Mouse (Mus musculus): ENCODE measurements around the gene Slamf6. TPM values are rescaled to one million over a fixed set of nuclear protein-coding genes. Genes with fewer than 3 reads are reported as not detected.
"Not testable (repeated sequence)": the region's sequence is repeated elsewhere in the genome, so short reads cannot be mapped to it uniquely, and the experiment has no call there.

Gene Slamf6
- polyA plus RNA-seq, 1 experiment from 2014 or later = not detected

- Histone ChIP-seq H3K4me3 (no peak overlapping the region), H3K4me1 (no peaks in the 10 kb centered on the region), H3K27ac (replicated peaks) (no peak overlapping the region), H3K9me3 (no peaks in the 10 kb centered on the region), H3K36me3 (replicated peaks) (no peaks in the 10 kb centered on the region), H3K27me3 (replicated peaks; ENCODE audit: low read depth, poor library complexity, severe bottlenecking) (no peaks in the 10 kb centered on the region)
- 89% methylated on average over 6 of the region's 6 CpGs for WGBS
- DNase-seq (ENCODE audit: low spot score) = no peak
Measured at GRCm38 (mm10) chr1:171966054-171966790, 48.9 kb downstream of the Slamf6 start.

DNA sequence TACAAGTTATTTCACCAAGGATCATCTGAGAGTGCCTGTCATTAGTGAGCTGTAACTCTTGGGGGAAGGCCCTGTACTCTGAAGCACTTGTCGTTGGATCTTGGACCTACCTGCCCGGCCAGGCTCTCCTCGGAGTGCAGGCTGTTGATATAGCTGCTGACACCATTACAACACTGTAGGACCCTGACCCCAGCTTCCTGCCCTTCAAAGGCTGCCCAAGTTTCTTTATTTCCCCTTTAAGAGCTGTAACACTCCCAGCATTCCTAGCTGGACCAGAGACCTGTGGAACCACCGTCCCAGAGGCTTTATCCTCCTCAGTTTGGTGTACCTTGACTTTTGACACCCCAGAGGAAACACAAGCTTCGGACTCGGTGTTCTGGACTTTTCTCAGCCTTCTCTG is 51.9 kb downstream of the Slamf6 start:
- Histone ChIP-seq H3K4me1 (no peaks in the 10 kb centered on the region), H3K9me3 (no peaks in the 10 kb centered on the region), H3K36me3 (replicated peaks) (no peaks in the 10 kb centered on the region), H3K27ac (replicated peaks) (no peak overlapping the region), H3K4me3 (no peak overlapping the region), H3K27me3 (replicated peaks; ENCODE audit: low read depth, poor library complexity, severe bottlenecking) (no peaks in the 10 kb centered on the region)
- WGBS = 88% methylated on average over 6 of the region's 6 CpGs
- DNase-seq (ENCODE audit: low spot score) = no peak

DNA sequence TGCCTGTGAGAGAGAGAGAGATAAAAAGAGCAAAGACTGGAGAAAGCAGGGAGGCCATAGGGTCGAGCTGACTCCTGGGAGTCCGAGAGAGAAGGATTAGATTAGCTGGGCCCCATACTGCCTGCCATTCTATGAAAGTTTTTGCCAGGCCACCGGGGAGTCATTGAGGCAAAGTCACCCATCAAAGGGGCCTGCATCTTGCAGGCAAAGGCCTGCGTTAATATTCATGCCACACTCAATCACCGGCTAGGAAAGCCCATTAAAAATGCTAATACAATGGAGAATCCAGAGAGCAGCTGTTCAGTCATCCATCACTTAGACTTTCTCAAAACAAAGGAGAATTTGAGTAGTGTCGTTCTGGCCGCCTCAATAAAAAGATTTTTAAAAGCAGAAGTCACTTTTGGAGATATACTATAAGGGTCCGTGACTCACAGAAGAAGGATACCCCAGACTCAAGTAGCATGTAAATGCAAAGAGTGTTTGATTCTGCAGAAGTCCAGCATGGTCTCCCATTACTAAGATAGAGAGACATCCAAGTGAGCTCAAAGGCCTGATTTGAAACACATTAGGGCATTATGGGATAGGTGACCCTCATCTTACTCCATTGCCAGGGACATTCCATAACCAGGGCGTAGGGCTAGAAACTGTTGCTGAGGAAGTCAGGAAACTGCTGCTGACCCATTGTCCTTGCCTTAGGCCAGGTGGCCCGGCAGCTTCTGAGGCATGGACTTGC is 53.7 kb downstream of the Slamf6 start:
- Histone ChIP-seq H3K4me1 (no peaks in the 10 kb centered on the region), H3K4me3 (no peak overlapping the region), H3K9me3 (no peaks in the 10 kb centered on the region), H3K27me3 (replicated peaks; ENCODE audit: low read depth, poor library complexity, severe bottlenecking) (no peaks in the 10 kb centered on the region), H3K36me3 (replicated peaks) (no peaks in the 10 kb centered on the region), H3K27ac (replicated peaks) (no peak overlapping the region)
- WGBS = 62% methylated on average over 10 of the region's 10 CpGs
- no peak for DNase-seq (ENCODE audit: low spot score)

GRCm38 (mm10) chr1:171974361-171974760 is 57.0 kb downstream of the Slamf6 start:
- H3K27ac ChIP-seq (replicated peaks); H3K4me3 ChIP-seq; H3K36me3 ChIP-seq (replicated peaks); H3K9me3 ChIP-seq; DNase-seq (ENCODE audit: low spot score); H3K27me3 ChIP-seq (replicated peaks; ENCODE audit: low read depth, poor library complexity, severe bottlenecking); H3K4me1 ChIP-seq: not testable (repeated sequence)
- WGBS = 93% methylated on average over 2 of the region's 2 CpGs

GRCm38 (mm10) chr1:171975377-171975776 is 58.1 kb downstream of the Slamf6 start:
- Histone ChIP-seq H3K27me3 (replicated peaks; ENCODE audit: low read depth, poor library complexity, severe bottlenecking) (no peaks in the 10 kb centered on the region), H3K4me1 (no peaks in the 10 kb centered on the region), H3K4me3 (no peak overlapping the region), H3K9me3 (no peaks in the 10 kb centered on the region), H3K36me3 (replicated peaks) (no peaks in the 10 kb centered on the region), H3K27ac (replicated peaks) (no peak overlapping the region)
- WGBS = 91% methylated on average over 9 of the region's 9 CpGs
- DNase-seq (ENCODE audit: low spot score) = no peak

- 90% methylated on average over 4 of the region's 4 CpGs for WGBS
- Histone ChIP-seq H3K4me3 (no peak overlapping the region), H3K36me3 (replicated peaks) (no peaks in the 10 kb centered on the region), H3K9me3 (no peaks in the 10 kb centered on the region), H3K27me3 (replicated peaks; ENCODE audit: low read depth, poor library complexity, severe bottlenecking) (no peaks in the 10 kb centered on the region), H3K27ac (replicated peaks) (no peak overlapping the region), H3K4me1 (no peaks in the 10 kb centered on the region)
- DNase-seq (ENCODE audit: low spot score) = no peak
Measured at GRCm38 (mm10) chr1:171975831-171976230, 58.5 kb downstream of the Slamf6 start.

DNA sequence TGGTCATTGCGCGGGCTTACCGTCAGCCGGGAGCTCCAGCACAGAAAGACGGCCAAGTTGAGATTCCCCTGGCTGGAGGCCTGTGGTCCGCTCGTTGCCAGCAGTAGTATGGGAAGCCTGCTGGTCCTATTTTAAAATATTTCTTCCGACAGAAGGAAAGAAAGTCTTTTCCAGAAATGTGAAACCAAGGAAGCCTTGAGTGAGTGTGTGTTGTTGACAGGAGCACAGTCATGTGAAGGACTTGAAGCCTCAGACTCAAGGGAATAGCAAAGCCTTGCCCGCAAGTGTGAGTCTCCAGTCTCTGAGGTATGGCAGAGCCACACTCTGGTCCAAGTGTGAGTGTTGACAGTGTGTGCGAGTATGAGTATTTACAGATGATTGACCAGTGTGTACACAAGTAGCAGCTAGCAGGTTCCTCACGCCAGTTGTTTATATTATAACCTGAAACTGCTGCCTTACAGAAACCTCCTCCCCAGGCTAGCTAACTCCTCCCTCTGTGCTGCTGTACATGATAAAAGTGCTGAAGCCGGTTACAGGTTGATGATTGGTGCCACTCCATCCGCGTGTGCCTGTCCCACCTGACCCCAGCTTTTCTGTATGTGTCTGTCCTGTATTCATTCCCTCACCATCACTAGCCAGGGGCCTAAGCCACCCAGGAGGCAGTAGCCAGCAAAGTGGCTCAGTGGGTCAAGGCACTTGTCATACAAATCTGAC is 59.7 kb downstream of the Slamf6 start:
- Histone ChIP-seq H3K27ac (replicated peaks) (no peak overlapping the region), H3K27me3 (replicated peaks; ENCODE audit: low read depth, poor library complexity, severe bottlenecking) (no peaks in the 10 kb centered on the region), H3K4me3 (no peak overlapping the region), H3K4me1 (no peaks in the 10 kb centered on the region), H3K9me3 (no peaks in the 10 kb centered on the region), H3K36me3 (replicated peaks) (no peaks in the 10 kb centered on the region)
- DNase-seq (ENCODE audit: low spot score) = no peak
- 95% methylated on average over 14 of the region's 14 CpGs for WGBS

- Histone ChIP-seq H3K9me3 (no peaks in the 10 kb centered on the region), H3K27ac (replicated peaks) (no peak overlapping the region), H3K36me3 (replicated peaks) (no peaks in the 10 kb centered on the region), H3K4me1 (no peaks in the 10 kb centered on the region), H3K4me3 (no peak overlapping the region), H3K27me3 (replicated peaks; ENCODE audit: low read depth, poor library complexity, severe bottlenecking) (no peaks in the 10 kb centered on the region)
- WGBS = 92% methylated on average over 2 of the region's 2 CpGs
- no peak for DNase-seq (ENCODE audit: low spot score)
Measured at GRCm38 (mm10) chr1:171977891-171978290, 60.6 kb downstream of the Slamf6 start.

GRCm38 (mm10) chr1:171979969-171980730 is 62.8 kb downstream of the Slamf6 start:
- H3K4me3 ChIP-seq = no peak overlapping the region
- H3K27me3 ChIP-seq (replicated peaks; ENCODE audit: low read depth, poor library complexity, severe bottlenecking) = no peaks in the 10 kb centered on the region
- no peak for DNase-seq (ENCODE audit: low spot score)
- no peaks in the 10 kb centered on the region for H3K36me3 ChIP-seq (replicated peaks)
- H3K27ac ChIP-seq (replicated peaks) = no peak overlapping the region
- H3K4me1 ChIP-seq = no peaks in the 10 kb centered on the region
- WGBS = 87% methylated on average over 13 of the region's 13 CpGs
- no peaks in the 10 kb centered on the region for H3K9me3 ChIP-seq

- no peak overlapping the region for H3K4me3 ChIP-seq
- H3K4me1 ChIP-seq = no peaks in the 10 kb centered on the region
- no peak for DNase-seq (ENCODE audit: low spot score)
- H3K36me3 ChIP-seq (replicated peaks) = no peaks in the 10 kb centered on the region
- H3K27ac ChIP-seq (replicated peaks) = no peak overlapping the region
- no peaks in the 10 kb centered on the region for H3K9me3 ChIP-seq
- H3K27me3 ChIP-seq (replicated peaks; ENCODE audit: low read depth, poor library complexity, severe bottlenecking) = no peaks in the 10 kb centered on the region
- 80% methylated on average over 5 of the region's 5 CpGs for WGBS
Measured at GRCm38 (mm10) chr1:171982170-171982569, 64.9 kb downstream of the Slamf6 start.

- WGBS = 79% methylated on average over 4 of the region's 4 CpGs
- Histone ChIP-seq H3K27me3 (replicated peaks; ENCODE audit: low read depth, poor library complexity, severe bottlenecking) (no peaks in the 10 kb centered on the region), H3K36me3 (replicated peaks) (no peaks in the 10 kb centered on the region), H3K4me3 (no peak overlapping the region), H3K4me1 (no peaks in the 10 kb centered on the region), H3K9me3 (no peaks in the 10 kb centered on the region), H3K27ac (replicated peaks) (no peak overlapping the region)
- DNase-seq (ENCODE audit: low spot score) = no peak
Measured at GRCm38 (mm10) chr1:171982740-171983139, 65.4 kb downstream of the Slamf6 start.

GRCm38 (mm10) chr1:171983372-171984001 is 66.2 kb downstream of the Slamf6 start:
- no peaks in the 10 kb centered on the region for H3K36me3 ChIP-seq (replicated peaks)
- no peaks in the 10 kb centered on the region for H3K4me1 ChIP-seq
- WGBS = 78% methylated on average over 3 of the region's 3 CpGs
- no peaks in the 10 kb centered on the region for H3K27me3 ChIP-seq (replicated peaks; ENCODE audit: low read depth, poor library complexity, severe bottlenecking)
- DNase-seq (ENCODE audit: low spot score) = no peak
- no peak overlapping the region for H3K27ac ChIP-seq (replicated peaks)
- H3K4me3 ChIP-seq = no peak overlapping the region
- no peaks in the 10 kb centered on the region; the same call in 1 of the 2 replicates for H3K9me3 ChIP-seq
